Mouse (Mus musculus) bone marrow macrophage, adult 2 months (primary cell): ENCODE data around the gene Slco4a1.

Experiments
- CTCF ChIP-seq: IDR thresholded peaks from 2 replicates; pipeline ENCODE4 v1.5.1; 2012; ENCODE audit warnings: low read depth, mild to moderate bottlenecking, low read length, moderate library complexity
- POLR2A ChIP-seq: IDR thresholded peaks from 2 replicates; pipeline ENCODE4 v1.6.1; 2012; ENCODE audit warnings: mild to moderate bottlenecking, low read depth, low read length, borderline replicate concordance

DNA sequence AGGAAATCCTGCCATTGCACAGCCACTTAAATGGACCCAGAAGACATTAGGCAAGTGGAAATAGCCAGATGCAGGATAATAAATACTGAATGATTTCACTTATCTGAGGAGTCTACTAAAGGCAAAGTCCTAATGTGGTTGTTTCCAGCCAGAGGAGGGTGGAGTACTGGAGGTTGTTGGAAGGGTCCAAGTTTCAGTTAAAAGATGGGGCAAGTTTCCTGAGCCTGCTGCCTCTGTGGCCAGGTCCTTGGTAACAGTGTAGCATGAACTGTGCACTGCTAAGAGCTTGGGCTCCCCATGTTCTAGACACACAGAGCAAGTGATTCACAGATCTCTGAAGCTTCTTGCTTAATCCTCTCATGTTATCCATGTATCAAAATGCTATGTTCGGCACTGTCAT lies 10.1 kb upstream of the Slco4a1 start:
- TF ChIP-seq CTCF (no peak), POLR2A (no peak)
